Mouse (Mus musculus) heart, embryonic 14.5 days (tissue): ENCODE results near the gene Izumo2. TPM values are rescaled to one million over a fixed set of nuclear protein-coding genes. Genes with fewer than 3 reads are reported as not detected.
"Not testable (repeated sequence)": the region's sequence is repeated elsewhere in the genome, so short reads cannot be mapped to it uniquely, and the experiment has no call there.

Experiments used
- ATAC-seq: fragments of 200-750 bp; cut with Nextera tagmentation; 2 replicates; pipeline ENCODE4 v1.8.0; 2017; ENCODE audit warnings: low read depth, moderate TSS enrichment; ENCODE audit not compliant: insufficient number of reproducible peaks, insufficient read depth, low FRiP score
- H3K27ac ChIP-seq, 2 experiments: fragments of 200-500 bp in 1 of 2; fragments of 300-500 bp in 1 of 2; sonication (generic) in 1 of 2; replicated peaks in 1 of 2; 2 replicates each; pipeline ENCODE4 v1.5.1; 2012 to 2014; ENCODE audit warnings: low read depth in 2 of 2, low read length in 2 of 2, control low read depth in 1 of 2, mild to moderate bottlenecking in 1 of 2, mixed read lengths in 1 of 2; ENCODE audit not compliant: control insufficient read depth in 1 of 2, insufficient read depth in 1 of 2
- H3K27me3 ChIP-seq: fragments of 300-500 bp; sonication (generic); 2 replicates; pipeline ENCODE4 v1.6.1; 2014; ENCODE audit warnings: mild to moderate bottlenecking, low read length, control low read depth; ENCODE audit not compliant: control insufficient read depth, insufficient read depth
- H3K36me3 ChIP-seq: fragments of 300-500 bp; sonication (generic); 2 replicates; pipeline ENCODE4 v1.6.1; 2014; ENCODE audit warnings: mild to moderate bottlenecking, control low read depth, low read length, mixed read lengths; ENCODE audit not compliant: control insufficient read depth, insufficient read depth
- H3K4me1 ChIP-seq, 2 experiments: fragments of 200-500 bp in 1 of 2; fragments of 300-500 bp in 1 of 2; sonication (generic) in 1 of 2; 2 replicates each; pipeline ENCODE4 v1.6.1; 2012 to 2014; ENCODE audit warnings: low read length in 2 of 2, control low read depth in 1 of 2, mixed read lengths in 1 of 2; ENCODE audit not compliant: control insufficient read depth in 2 of 2, insufficient read depth in 2 of 2
- H3K4me2 ChIP-seq: fragments of 300-500 bp; sonication (generic); 2 replicates; pipeline ENCODE4 v1.6.1; 2014; ENCODE audit warnings: mild to moderate bottlenecking, low read length
- H3K4me3 ChIP-seq, 2 experiments: fragments of 200-500 bp in 1 of 2; fragments of 300-500 bp in 1 of 2; sonication (generic) in 1 of 2; 2 replicates each; pipeline ENCODE4 v1.5.1; 2012 to 2014; ENCODE audit warnings: low read length in 2 of 2, mild to moderate bottlenecking in 2 of 2, control low read depth in 1 of 2, low read depth in 1 of 2, moderate library complexity in 1 of 2; ENCODE audit not compliant: control insufficient read depth in 1 of 2, insufficient read depth in 1 of 2
- H3K9ac ChIP-seq: fragments of 300-500 bp; sonication (generic); 2 replicates; pipeline ENCODE4 v1.6.1; 2014; ENCODE audit warnings: mild to moderate bottlenecking, low read length
- H3K9me3 ChIP-seq: fragments of 300-500 bp; sonication (generic); 2 replicates; pipeline ENCODE4 v1.6.1; 2016; ENCODE audit warnings: low read length, control low read depth; ENCODE audit not compliant: control insufficient read depth
- WGBS: fragments of 180-500 bp; shearing (Covaris S2); extraction: QIAGEN DNeasy Blood & Tissue Kit; methylation state at CpG from one replicate; pipeline ENCODE4 v1.1.7; 2014; 5-methylcytosine and 5-hydroxymethylcytosine counted together
- polyA plus RNA-seq: library from polyadenylated mRNA; unstranded; fragments of >200 nt; fragmentation: Nextera tagmentation; extraction: Ambion mirVana; gene quantifications from 2 replicates; pipeline ENCODE4 v1.2.1, GENCODE M21; 2014

Izumo2 gene
- polyA plus RNA-seq, 1 experiment from 2014 or later: not detected

DNA sequence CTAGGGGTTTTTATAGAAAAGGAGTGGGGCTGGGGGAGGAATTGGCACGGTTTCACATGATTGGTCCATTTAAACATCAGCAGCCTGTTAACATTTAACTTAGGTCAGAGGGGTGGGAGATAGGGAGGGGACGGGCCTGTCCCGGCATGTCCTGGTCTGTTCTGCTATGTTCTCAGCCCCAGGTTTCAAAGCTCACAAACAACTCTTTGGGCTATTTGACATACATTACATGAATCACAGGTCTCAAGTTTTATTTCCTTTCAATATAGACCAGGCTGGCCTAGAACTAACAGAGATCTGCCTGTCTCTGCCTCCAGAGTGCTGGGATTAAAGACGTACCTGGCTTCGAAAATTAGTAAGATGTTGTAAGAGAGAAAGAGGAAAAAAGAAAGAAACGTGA lies 449 bp upstream of the Izumo2 start:
- H3K4me2 ChIP-seq, H3K9me3 ChIP-seq, H3K27ac ChIP-seq, H3K4me1 ChIP-seq, H3K27me3 ChIP-seq, H3K4me3 ChIP-seq, ATAC-seq, H3K36me3 ChIP-seq, H3K9ac ChIP-seq: not testable (repeated sequence)
- WGBS: 74% methylated on average over 5 of the region's 6 CpGs

GRCm38 (mm10) chr7:44709881-44710280 lies 1.3 kb downstream of the Izumo2 start:
- Histone ChIP-seq H3K27ac (no peak overlapping the region), H3K4me2 (no peak overlapping the region), H3K9me3 (0 out of 2 replicates have a peak, but pooled peaks cover 2% of the 10 kb centered on the region), H3K4me3 (no peak overlapping the region), H3K36me3 (no peaks in the 10 kb centered on the region), H3K4me1 (no peaks in the 10 kb centered on the region), H3K27me3 (no peaks in the 10 kb centered on the region), H3K9ac (no peak overlapping the region)
- no peak for ATAC-seq
- 79% methylated on average over 5 of the region's 5 CpGs for WGBS

- Histone ChIP-seq H3K27me3 (0 out of 2 replicates have a peak, but pooled peaks cover 2% of the 10 kb centered on the region), H3K9ac (no peak overlapping the region), H3K4me2 (no peak overlapping the region), H3K27ac (no peak overlapping the region), H3K36me3 (no peaks in the 10 kb centered on the region), H3K4me3 (no peak overlapping the region), H3K9me3 (no peaks in the 10 kb centered on the region), H3K4me1 (no peaks in the 10 kb centered on the region)
- ATAC-seq: no peak
- WGBS: 73% methylated on average over 5 of the region's 5 CpGs
Measured at GRCm38 (mm10) chr7:44722058-44722457, 13.5 kb downstream of the Izumo2 start.

DNA sequence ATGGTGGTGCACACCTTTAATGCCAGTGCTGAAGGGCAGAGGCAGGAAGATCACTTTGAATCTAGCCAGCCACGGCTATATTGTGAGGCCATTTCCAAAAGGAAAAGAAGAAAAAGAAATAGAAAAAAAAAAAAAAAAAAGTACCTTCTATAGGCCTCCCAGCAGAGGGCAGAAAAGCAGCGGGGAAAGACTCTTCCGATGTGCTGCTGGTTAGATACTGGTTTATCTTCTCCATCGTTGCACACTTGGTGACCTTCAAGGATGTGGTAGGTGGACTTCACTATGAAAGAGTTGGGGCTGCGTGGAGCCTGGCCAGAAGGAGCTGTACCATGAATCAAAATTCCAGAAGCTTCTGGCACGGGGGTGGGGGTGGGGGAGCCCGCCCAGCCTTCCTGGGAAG lies 15.8 kb downstream of the Izumo2 start:
- no peak overlapping the region for H3K4me2 ChIP-seq
- H3K9ac ChIP-seq: no peak overlapping the region
- H3K36me3 ChIP-seq: no peaks in the 10 kb centered on the region
- ATAC-seq: no peak
- no peaks in the 10 kb centered on the region for H3K4me1 ChIP-seq
- H3K27ac ChIP-seq: no peak overlapping the region
- 15% methylated on average over 7 of the region's 7 CpGs for WGBS
- H3K27me3 ChIP-seq: 0 out of 2 replicates have a peak, but pooled peaks cover 2% of the 10 kb centered on the region
- H3K4me3 ChIP-seq: no peak overlapping the region
- 0 out of 2 replicates have a peak, but pooled peaks cover 4% of the 10 kb centered on the region for H3K9me3 ChIP-seq

- Histone ChIP-seq H3K27me3 (0 out of 2 replicates have a peak, but pooled peaks cover 2% of the 10 kb centered on the region), H3K9me3 (0 out of 2 replicates have a peak, but pooled peaks cover 4% of the 10 kb centered on the region), H3K9ac (no peak overlapping the region), H3K4me3 (no peak overlapping the region), H3K4me1 (no peaks in the 10 kb centered on the region), H3K36me3 (no peaks in the 10 kb centered on the region), H3K4me2 (no peak overlapping the region), H3K27ac (no peak overlapping the region)
- 65% methylated on average over 6 of the region's 6 CpGs for WGBS
- no peak for ATAC-seq
Measured at GRCm38 (mm10) chr7:44726343-44726742, 17.8 kb downstream of the Izumo2 start.

GRCm38 (mm10) chr7:44727151-44727550 lies 18.6 kb downstream of the Izumo2 start:
- WGBS: 59% methylated on average over 5 of the region's 5 CpGs
- no peak for ATAC-seq
- Histone ChIP-seq H3K27me3 (0 out of 2 replicates have a peak, but pooled peaks cover 2% of the 10 kb centered on the region), H3K36me3 (no peaks in the 10 kb centered on the region), H3K4me2 (no peak overlapping the region), H3K4me3 (no peak overlapping the region), H3K9me3 (0 out of 2 replicates have a peak, but pooled peaks cover 4% of the 10 kb centered on the region), H3K9ac (no peak overlapping the region), H3K27ac (no peak overlapping the region), H3K4me1 (no peaks in the 10 kb centered on the region)

DNA sequence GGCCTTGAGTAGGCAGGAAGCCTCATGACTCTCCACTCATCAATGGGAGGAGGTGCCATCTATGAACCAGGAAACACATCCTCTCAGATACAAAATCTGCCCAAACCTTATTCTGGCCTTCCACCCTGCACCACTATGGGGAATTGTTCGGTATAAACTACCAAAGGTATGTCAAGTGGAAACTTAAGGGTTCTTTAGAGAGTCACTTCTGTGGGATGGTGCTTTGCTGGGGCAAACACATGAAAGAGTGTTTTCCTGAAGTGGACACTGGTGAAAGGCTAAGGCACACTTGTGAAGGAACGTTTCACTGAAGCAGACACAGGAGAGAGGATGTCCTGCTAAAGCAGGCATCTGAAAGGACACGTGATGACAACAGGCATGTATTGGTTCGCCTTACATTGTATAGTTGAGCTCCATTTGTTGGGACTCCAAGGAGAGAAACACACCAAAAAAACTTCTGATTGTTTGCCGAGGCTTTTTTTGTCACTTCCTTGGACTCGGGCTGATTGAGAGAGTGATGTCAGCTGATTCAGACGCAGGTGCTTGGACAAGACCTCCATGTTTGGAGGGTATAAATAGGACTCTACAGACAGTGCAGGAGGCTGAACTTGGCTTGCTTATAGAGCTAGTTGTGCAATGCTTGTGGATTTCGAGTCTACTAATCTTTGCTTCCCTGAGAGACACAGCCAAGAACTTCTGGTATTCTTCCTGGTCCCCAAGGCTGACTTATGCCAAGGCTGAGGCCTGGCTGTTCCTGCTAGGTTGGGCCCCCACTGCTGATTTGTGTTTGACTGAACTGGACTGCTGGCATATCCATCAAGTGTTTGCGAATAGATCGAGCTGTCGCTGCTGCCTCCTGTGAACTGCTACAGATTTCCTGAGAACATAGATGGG lies 19.8 kb downstream of the Izumo2 start:
- no peak for ATAC-seq
- 75% methylated on average over 11 of the region's 11 CpGs for WGBS
- Histone ChIP-seq H3K9me3 (0 out of 2 replicates have a peak, but pooled peaks cover 4% of the 10 kb centered on the region), H3K9ac (no peak overlapping the region), H3K27ac (no peak overlapping the region), H3K4me1 (no peaks in the 10 kb centered on the region), H3K36me3 (no peaks in the 10 kb centered on the region), H3K4me2 (no peak overlapping the region), H3K27me3 (0 out of 2 replicates have a peak, but pooled peaks cover 2% of the 10 kb centered on the region), H3K4me3 (no peak overlapping the region)
